Mouse (Mus musculus) adrenal gland, postnatal 4 days (tissue): ENCODE measurements around the gene Tmem51. TPM values are rescaled to one million over a fixed set of nuclear protein-coding genes. Genes with fewer than 3 reads are reported as not detected.

Experiments
- total RNA-seq, 2 experiments: library from RNA; stranded (reverse); gene quantifications; 2 replicates each; pipeline ENCODE4 v1.2.3; 2021

Gene Tmem51
- total RNA-seq, 2 experiments from 2014 or later, result 7.8 to 11.3 TPM

Other genes starting within 250 kb of the Tmem51 start
- gene Ctrc, start 237.9 kb downstream of the Tmem51 start, total RNA-seq, result 10 to 100 TPM in 1 of 2 experiments, not detected in 1; 54.8 TPM
- gene Efhd2, start 209.4 kb downstream of the Tmem51 start, total RNA-seq, result 10 to 100 TPM; 36.3 to 37.1 TPM
- 1 to 10 TPM; 1.4 to 2.0 TPM for gene Fhad1, start 69.2 kb downstream of the Tmem51 start, total RNA-seq
- gene Kazn, start 155.1 kb upstream of the Tmem51 start, total RNA-seq, result 10 to 100 TPM; 40.7 to 42.6 TPM